Mouse (Mus musculus) liver, embryonic 13.5 days (tissue): Measurements from ENCODE around the gene Tex14. TPM values are rescaled to one million over a fixed set of nuclear protein-coding genes. Genes with fewer than 3 reads are reported as not detected.
"Not testable (repeated sequence)": the region's sequence is repeated elsewhere in the genome, so short reads cannot be mapped to it uniquely, and the experiment has no call there.

Experiments used
- ATAC-seq: fragments of 200-750 bp; cut with Nextera tagmentation; 2 replicates; pipeline ENCODE4 v1.8.0; 2017; ENCODE audit warnings: low read depth, mild to moderate bottlenecking, moderate number of reproducible peaks, moderate library complexity
- DNase-seq: peaks from one replicate; pipeline ENCODE4 v3.0.0; 2022
- H3K27ac ChIP-seq: fragments of 300-500 bp; sonication (generic); 2 replicates; pipeline ENCODE4 v1.5.1; 2015; ENCODE audit warnings: moderate library complexity, mild to moderate bottlenecking, inconsistent platforms
- H3K27me3 ChIP-seq: fragments of 300-500 bp; sonication (generic); 2 replicates; pipeline ENCODE4 v1.6.1; 2015; ENCODE audit warnings: mild to moderate bottlenecking, inconsistent platforms
- H3K36me3 ChIP-seq: fragments of 300-500 bp; sonication (generic); 2 replicates; pipeline ENCODE4 v1.6.1; 2015; ENCODE audit warnings: mild to moderate bottlenecking, inconsistent platforms
- H3K4me1 ChIP-seq: fragments of 300-500 bp; sonication (generic); replicated peaks from 2 replicates; pipeline ENCODE4 v1.6.1; 2015; ENCODE audit warnings: inconsistent platforms
- H3K4me2 ChIP-seq: fragments of 300-500 bp; sonication (generic); 2 replicates; pipeline ENCODE4 v1.6.1; 2015; ENCODE audit warnings: inconsistent platforms, mild to moderate bottlenecking, moderate library complexity
- H3K4me3 ChIP-seq: fragments of 300-500 bp; sonication (generic); replicated peaks from 2 replicates; pipeline ENCODE4 v1.5.1; 2015; ENCODE audit warnings: mild to moderate bottlenecking, inconsistent platforms
- H3K9ac ChIP-seq: fragments of 300-500 bp; sonication (generic); 2 replicates; pipeline ENCODE4 v1.6.1; 2015; ENCODE audit warnings: mild to moderate bottlenecking, inconsistent platforms
- H3K9me3 ChIP-seq: fragments of 300-500 bp; sonication (generic); replicated peaks from 2 replicates; pipeline ENCODE4 v1.6.1; 2016; ENCODE audit warnings: inconsistent platforms
- WGBS: fragments of 180-500 bp; shearing (Covaris S2); methylation state at CpG from one replicate; pipeline ENCODE4 v1.1.7; 2015; ENCODE audit not compliant: insufficient replicate concordance; 5-methylcytosine and 5-hydroxymethylcytosine counted together
- polyA plus RNA-seq: library from polyadenylated mRNA; unstranded; fragments of >200 nt; fragmentation: Nextera tagmentation; extraction: Ambion mirVana; gene quantifications from 2 replicates; pipeline ENCODE4 v1.2.1, GENCODE M21; 2015

Tex14 gene
- polyA plus RNA-seq, 1 experiment from 2014 or later = 0.10 TPM

- peak overlapping the region; percentile 55 for H3K27ac ChIP-seq
- H3K4me2 ChIP-seq = peak overlapping the region; percentile 69
- H3K9ac ChIP-seq = peak overlapping the region; percentile 72
- peak overlapping the region; percentile 44 for H3K4me3 ChIP-seq
- ATAC-seq (peak; percentile 90), DNase-seq (peak; percentile 88)
- H3K9me3 ChIP-seq, H3K27me3 ChIP-seq, H3K36me3 ChIP-seq: not testable (repeated sequence)
- peaks cover 35% of the 10 kb centered on the region for H3K4me1 ChIP-seq
- under 1% methylated on average over 33 of the region's 62 CpGs for WGBS
These were observed 37.9 kb downstream of the Tex14 start for GRCm38 (mm10) chr11:87442643-87443372.

GRCm38 (mm10) chr11:87443373-87443883, 38.6 kb downstream of the Tex14 start:
- 0% methylated on average over 5 of the region's 5 CpGs for WGBS
- DNase-seq = peak; percentile 74
- 0 out of 2 replicates have a peak, but pooled peaks cover 2% of the 10 kb centered on the region for H3K27me3 ChIP-seq
- H3K9ac ChIP-seq = 0 out of 2 replicates have a peak overlapping the region, but pooled peaks have one; percentile 26
- H3K4me2 ChIP-seq = no peak overlapping the region
- peak overlapping the region; percentile 76 for H3K27ac ChIP-seq
- no peaks in the 10 kb centered on the region for H3K9me3 ChIP-seq
- peak; percentile 82; the same call in 1 of the 2 replicates for ATAC-seq
- H3K4me3 ChIP-seq = no peak overlapping the region
- no peaks in the 10 kb centered on the region for H3K36me3 ChIP-seq
- peaks cover 37% of the 10 kb centered on the region for H3K4me1 ChIP-seq

- not testable (repeated sequence) for H3K4me2 ChIP-seq
- 53% methylated on average over 10 of the region's 10 CpGs for WGBS
- H3K9ac ChIP-seq = 0 out of 2 replicates have a peak overlapping the region, but pooled peaks have one; percentile 26
These were observed 39.2 kb downstream of the Tex14 start for GRCm38 (mm10) chr11:87444056-87444455.

GRCm38 (mm10) chr11:87444735-87445428, 40.0 kb downstream of the Tex14 start:
- no peaks in the 10 kb centered on the region for H3K27me3 ChIP-seq
- H3K4me2 ChIP-seq = peak overlapping the region; percentile 41
- H3K27ac ChIP-seq = peak overlapping the region; percentile 73; the same call in 1 of the 2 replicates
- ATAC-seq = no peak
- H3K4me1 ChIP-seq = peaks cover 40% of the 10 kb centered on the region
- 10% methylated on average over 16 of the region's 16 CpGs for WGBS
- H3K9ac ChIP-seq = peak overlapping the region; percentile 30
- no peaks in the 10 kb centered on the region for H3K36me3 ChIP-seq
- no peak for DNase-seq
- no peaks in the 10 kb centered on the region for H3K9me3 ChIP-seq
- H3K4me3 ChIP-seq = no peak overlapping the region

More at GRCm38 (mm10) chr11:87444056-87444455, 39.2 kb downstream of the Tex14 start:
- not testable (repeated sequence) for H3K9me3 ChIP-seq, ATAC-seq, H3K27me3 ChIP-seq, DNase-seq, H3K4me3 ChIP-seq, H3K36me3 ChIP-seq
- H3K27ac ChIP-seq = peak overlapping the region; percentile 73
- H3K4me1 ChIP-seq = peaks cover 37% of the 10 kb centered on the region

GRCm38 (mm10) chr11:87445593-87445992, 40.7 kb downstream of the Tex14 start:
- H3K9ac ChIP-seq, H3K9me3 ChIP-seq, DNase-seq, ATAC-seq, H3K27ac ChIP-seq, H3K4me3 ChIP-seq, H3K36me3 ChIP-seq, H3K4me2 ChIP-seq, H3K27me3 ChIP-seq: not testable (repeated sequence)
- WGBS = 40% methylated on average over 4 of the region's 4 CpGs
- peaks cover 44% of the 10 kb centered on the region for H3K4me1 ChIP-seq

GRCm38 (mm10) chr11:87446159-87446558, 41.3 kb downstream of the Tex14 start:
- H3K9ac ChIP-seq = no peak overlapping the region
- H3K36me3 ChIP-seq = no peaks in the 10 kb centered on the region
- no peaks in the 10 kb centered on the region for H3K27me3 ChIP-seq
- H3K4me3 ChIP-seq = no peak overlapping the region
- H3K9me3 ChIP-seq = no peaks in the 10 kb centered on the region
- WGBS = 75% methylated on average over 3 of the region's 3 CpGs
- H3K27ac ChIP-seq = no peak overlapping the region
- DNase-seq (no peak), ATAC-seq (no peak)
- H3K4me2 ChIP-seq = no peak overlapping the region
- peaks cover 44% of the 10 kb centered on the region for H3K4me1 ChIP-seq

GRCm38 (mm10) chr11:87447429-87447828, 42.6 kb downstream of the Tex14 start:
- H3K9ac ChIP-seq = peak overlapping the region; percentile 61
- no peak overlapping the region; the same call in 1 of the 2 replicates for H3K4me2 ChIP-seq
- DNase-seq (no peak), ATAC-seq (no peak)
- no peak overlapping the region; the same call in 1 of the 2 replicates for H3K27ac ChIP-seq
- no peak overlapping the region for H3K4me3 ChIP-seq
- H3K4me1 ChIP-seq = peaks cover 36% of the 10 kb centered on the region
- no peaks in the 10 kb centered on the region for H3K27me3 ChIP-seq
- H3K9me3 ChIP-seq = no peaks in the 10 kb centered on the region
- no peaks in the 10 kb centered on the region for H3K36me3 ChIP-seq

- H3K9ac ChIP-seq = peak overlapping the region; percentile 61
- H3K4me1 ChIP-seq = peaks cover 36% of the 10 kb centered on the region
- H3K27ac ChIP-seq = peak overlapping the region; percentile 60
- peak overlapping the region; percentile 66 for H3K4me2 ChIP-seq
- not testable (repeated sequence) for H3K9me3 ChIP-seq, H3K27me3 ChIP-seq, H3K36me3 ChIP-seq
- H3K4me3 ChIP-seq = peak overlapping the region; percentile 46
- ATAC-seq (peak; percentile 81), DNase-seq (peak; percentile 88)
- WGBS = under 1% methylated on average over 32 of the region's 34 CpGs
These were observed 43.2 kb downstream of the Tex14 start for GRCm38 (mm10) chr11:87448081-87448475.

GRCm38 (mm10) chr11:87448476-87449199, 43.8 kb downstream of the Tex14 start:
- H3K36me3 ChIP-seq, H3K27me3 ChIP-seq, H3K4me3 ChIP-seq, H3K9me3 ChIP-seq, H3K4me2 ChIP-seq: not testable (repeated sequence)
- Histone ChIP-seq H3K27ac (peak overlapping the region; percentile 87), H3K4me1 (peaks cover 42% of the 10 kb centered on the region), H3K9ac (peak overlapping the region; percentile 2; the same call in 1 of the 2 replicates)
- under 1% methylated on average over 6 of the region's 32 CpGs for WGBS
- ATAC-seq (peak; percentile 89), DNase-seq (peak; percentile 63)

- Histone ChIP-seq H3K4me2 (no peak overlapping the region), H3K36me3 (no peaks in the 10 kb centered on the region), H3K27me3 (no peaks in the 10 kb centered on the region), H3K9me3 (no peaks in the 10 kb centered on the region), H3K4me3 (no peak overlapping the region), H3K27ac (peak overlapping the region; percentile 87), H3K4me1 (peaks cover 45% of the 10 kb centered on the region), H3K9ac (peak overlapping the region; percentile 2; the same call in 1 of the 2 replicates)
- no peak for DNase-seq
- 8% methylated on average over 3 of the region's 3 CpGs for WGBS
- ATAC-seq = no peak
These were observed 44.3 kb downstream of the Tex14 start for GRCm38 (mm10) chr11:87449200-87449547.

GRCm38 (mm10) chr11:87449847-87450246, 45.0 kb downstream of the Tex14 start:
- not testable (repeated sequence) for H3K9me3 ChIP-seq, H3K9ac ChIP-seq, H3K4me2 ChIP-seq, H3K27me3 ChIP-seq, DNase-seq, ATAC-seq, H3K4me3 ChIP-seq, H3K36me3 ChIP-seq
- 35% methylated on average over 5 of the region's 5 CpGs for WGBS
- Histone ChIP-seq H3K4me1 (peaks cover 40% of the 10 kb centered on the region), H3K27ac (peak overlapping the region; percentile 87)
